Mouse (Mus musculus) E14TG2a.4 (cell line): ENCODE data around the gene Nrbf2.

Source experiments
- CTCF ChIP-seq: conservative IDR thresholded peaks from 2 replicates; pipeline ENCODE4 v1.5.1; 2014; ENCODE audit warnings: low read length
- NANOG ChIP-seq: IDR thresholded peaks from 2 replicates; pipeline ENCODE4 v1.6.1; 2014; ENCODE audit warnings: borderline replicate concordance, low read length, mixed read lengths

GRCm38 (mm10) chr10:67295938-67296466 lies 10.9 kb upstream of the Nrbf2 start:
- TF ChIP-seq CTCF (no peak), NANOG (no peak)
